Mouse (Mus musculus): ENCODE measurements around the gene Qpctl.

GRCm38 (mm10) chr7:19154796-19155195, 5.7 kb upstream of the Qpctl start:
- TF ChIP-seq USF1 (IDR thresholded peaks at IDR 0.05; ENCODE audit: low read depth) (no peak), TCF3 (IDR thresholded peaks at IDR 0.05; ENCODE audit: insufficient read length, low read depth) (no peak), MYOG (IDR thresholded peaks at IDR 0.05; ENCODE audit: control insufficient read depth in 1 of 3, insufficient read depth in 1 of 3, insufficient read length in 2 of 3, low read depth in 2 of 3) (no peak), POLR2A (IDR thresholded peaks at IDR 0.05; ENCODE audit: insufficient read length, low read depth) (no peak), MYOD1 (IDR thresholded peaks at IDR 0.05; ENCODE audit: control insufficient read depth in 1 of 3, insufficient read length in 2 of 3, low read depth in 2 of 3) (no peak)
